Mouse (Mus musculus) left cerebral cortex, postnatal 10 days (tissue): ENCODE results near the gene Serpinh1. TPM values are rescaled to one million over a fixed set of nuclear protein-coding genes. Genes with fewer than 3 reads are reported as not detected.

ENCODE experiments used
- DNase-seq, 2 experiments: peaks; one replicate each; pipeline ENCODE4 v3.0.0; 2021 to 2022; ENCODE audit warnings: low spot score in 2 of 2, mixed read lengths in 1 of 2; ENCODE audit errors: extremely low spot score in 1 of 2
- intact Hi-C: fragments of 180-260 bp; cut with DNase I; formaldehyde crosslinking; loops from one replicate; pipeline ENCODE4 v1.15.1; 2025
- total RNA-seq, 2 experiments: library from RNA; stranded (reverse); gene quantifications; 2 replicates each; pipeline ENCODE4 v1.2.3; 2021

The Serpinh1 gene
- total RNA-seq, 2 experiments from 2014 or later, result 46.7 to 49.4 TPM

DNA sequence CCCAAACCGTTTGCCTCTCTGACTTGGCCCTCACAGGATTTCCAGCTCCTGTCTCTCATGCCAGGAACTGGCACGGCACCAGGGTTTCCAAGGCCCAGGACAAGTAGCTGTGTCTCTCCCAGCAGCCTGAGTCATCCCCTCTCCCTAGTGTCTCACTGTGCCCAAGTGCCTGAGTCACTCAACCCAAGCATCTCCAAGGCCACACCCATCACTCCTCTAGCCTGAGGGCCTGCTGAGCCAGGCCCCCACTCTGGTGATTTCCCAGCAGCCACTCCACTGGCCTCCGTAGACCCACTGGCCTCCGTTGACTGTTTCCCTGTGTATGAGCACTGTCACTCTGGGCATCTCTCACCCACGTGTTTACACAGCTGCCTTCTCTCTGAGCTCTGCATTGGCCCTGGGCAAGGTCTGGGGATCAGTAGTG, 48.1 kb downstream of the Serpinh1 start:
- DNase-seq, result peak; percentile 30 to 73
- intact Hi-C loops, result no loop called here

DNA sequence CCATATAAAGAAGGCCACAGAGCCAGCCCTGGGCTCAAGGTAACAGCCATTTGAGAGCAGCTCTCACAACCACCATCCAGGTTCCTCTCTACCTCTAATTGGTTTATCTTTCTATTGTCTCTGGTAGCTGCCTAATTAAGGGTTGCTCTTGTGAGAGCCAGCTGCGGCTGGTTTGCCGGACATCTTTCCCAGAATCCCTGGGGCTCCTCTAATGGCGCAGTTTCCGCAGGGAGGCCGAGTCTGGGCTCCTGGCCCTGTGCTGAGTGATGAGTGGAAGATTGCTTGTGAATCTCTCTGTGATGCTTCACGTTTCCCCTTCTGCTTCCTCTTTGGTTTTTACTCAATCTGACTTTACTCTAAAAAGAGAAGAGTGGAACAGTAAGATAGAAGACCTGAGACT, 49.0 kb downstream of the Serpinh1 start:
- no peak for DNase-seq

GRCm38 (mm10) chr7:99300650-99301175, 52.3 kb downstream of the Serpinh1 start:
- intact Hi-C loops, result loop anchor here (1.0 kb wide), 1 partner anchor 13 kb away; no protein-coding TSS in a partner anchor
- DNase-seq, result no peak

More for the DNA sequence above, 49.0 kb downstream of the Serpinh1 start:
- intact Hi-C loops, result no loop called here

Other genes starting within 250 kb of the Serpinh1 start
- gene Uvrag, start 212.1 kb downstream of the Serpinh1 start, total RNA-seq, result 10 to 100 TPM; 40.4 to 42.9 TPM
- gene Dgat2, start 170.5 kb downstream of the Serpinh1 start, total RNA-seq, result 10 to 100 TPM; 91.8 to 94.0 TPM
- under 1 TPM in 1 of 2 experiments, not detected in 1; 0.49 TPM for gene Mogat2, start 114.6 kb downstream of the Serpinh1 start, total RNA-seq
- 100 to 1,000 TPM; 231 to 242 TPM for gene Map6, start 85.8 kb downstream of the Serpinh1 start, total RNA-seq
- 10 to 100 TPM; 34.2 to 35.5 TPM for gene Gdpd5, start 28.2 kb upstream of the Serpinh1 start, total RNA-seq
- 1 to 10 TPM; 1.4 to 2.6 TPM for gene Klhl35, start 112.8 kb upstream of the Serpinh1 start, total RNA-seq
- 100 to 1,000 TPM; 266 to 286 TPM for gene Rps3, start 130.5 kb upstream of the Serpinh1 start, total RNA-seq
- gene Arrb1, start 182.2 kb upstream of the Serpinh1 start, total RNA-seq, result 100 to 1,000 TPM; 167 to 196 TPM